Mouse (Mus musculus): ENCODE results near the gene Gm21887. TPM values are rescaled to one million over a fixed set of nuclear protein-coding genes. Genes with fewer than 3 reads are reported as not detected.
"Not testable (repeated sequence)": the region's sequence is repeated elsewhere in the genome, so short reads cannot be mapped to it uniquely, and the experiment has no call there.

Gm21887 gene
- total RNA-seq, 4 experiments from 2014 or later, result 76.9 to 182 (median 146) TPM

- peak in 1 of 2 experiments; percentile 15 for DNase-seq (ENCODE audit: low spot score in 2 of 2)
These were observed 25.9 kb upstream of the Gm21887 start for GRCm38 (mm10) chrX:169983401-169984165.

- not testable (repeated sequence) for DNase-seq (ENCODE audit: low spot score in 2 of 2)
These were observed 25.1 kb upstream of the Gm21887 start for GRCm38 (mm10) chrX:169984331-169984730.

GRCm38 (mm10) chrX:169984853-169985252 is 24.6 kb upstream of the Gm21887 start:
- peak in 1 of 2 experiments; percentile 51 for DNase-seq (ENCODE audit: low spot score in 2 of 2)

GRCm38 (mm10) chrX:169985796-169986195 is 23.7 kb upstream of the Gm21887 start:
- peak in 1 of 2 experiments; percentile 64 for DNase-seq (ENCODE audit: low spot score in 2 of 2)

GRCm38 (mm10) chrX:169986519-169987367 is 22.7 kb upstream of the Gm21887 start:
- peak; percentile 93 to 95 for DNase-seq (ENCODE audit: low spot score in 2 of 2)

- peak; percentile 76 to 79 for DNase-seq (ENCODE audit: low spot score in 2 of 2)
These were observed 22.1 kb upstream of the Gm21887 start for GRCm38 (mm10) chrX:169987368-169987837.

- peak in 1 of 2 experiments; percentile 68 for DNase-seq (ENCODE audit: low spot score in 2 of 2)
These were observed 20.8 kb upstream of the Gm21887 start for GRCm38 (mm10) chrX:169988571-169989218.

GRCm38 (mm10) chrX:169989219-169989595 is 20.3 kb upstream of the Gm21887 start:
- not testable (repeated sequence) for DNase-seq (ENCODE audit: low spot score in 2 of 2)

GRCm38 (mm10) chrX:169989691-169990631 is 19.5 kb upstream of the Gm21887 start:
- peak; percentile 76 to 86 for DNase-seq (ENCODE audit: low spot score in 2 of 2)

- DNase-seq (ENCODE audit: low spot score in 2 of 2), result peak; percentile 97 to 99
These were observed 18.2 kb upstream of the Gm21887 start for GRCm38 (mm10) chrX:169991128-169991873.

GRCm38 (mm10) chrX:169992086-169992930 is 17.2 kb upstream of the Gm21887 start:
- not testable (repeated sequence) for DNase-seq (ENCODE audit: low spot score in 2 of 2)

- not testable (repeated sequence) for DNase-seq (ENCODE audit: low spot score in 2 of 2)
These were observed 16.4 kb upstream of the Gm21887 start for GRCm38 (mm10) chrX:169992951-169993547.

GRCm38 (mm10) chrX:169994011-169994865 is 15.2 kb upstream of the Gm21887 start:
- not testable (repeated sequence) for DNase-seq (ENCODE audit: low spot score in 2 of 2)

- DNase-seq (ENCODE audit: low spot score in 2 of 2), result not testable (repeated sequence)
These were observed 14.4 kb upstream of the Gm21887 start for GRCm38 (mm10) chrX:169994866-169995711.

- not testable (repeated sequence) for DNase-seq (ENCODE audit: low spot score in 2 of 2)
These were observed 13.4 kb upstream of the Gm21887 start for GRCm38 (mm10) chrX:169995909-169996521.

GRCm38 (mm10) chrX:169996926-169997325 is 12.5 kb upstream of the Gm21887 start:
- peak; percentile 90 to 91 for DNase-seq (ENCODE audit: low spot score in 2 of 2)

Data from layer of hippocampus, adult 8-10 months (tissue).